Mouse (Mus musculus) testis, adult 2 months (tissue): Measurements from ENCODE around the gene H2-Q7.
"Not testable (repeated sequence)": the region's sequence is repeated elsewhere in the genome, so short reads cannot be mapped to it uniquely, and the experiment has no call there.

ENCODE experiments used
- CTCF ChIP-seq: fragments of 200-500 bp; IDR thresholded peaks from 2 replicates; pipeline ENCODE4 v1.5.1; 2012; ENCODE audit warnings: low read depth, mild to moderate bottlenecking, inconsistent platforms, low read length, moderate library complexity; ENCODE audit not compliant: control insufficient read depth, insufficient read depth, insufficient replicate concordance
- POLR2A ChIP-seq: fragments of 200-500 bp; IDR thresholded peaks from 2 replicates; pipeline ENCODE4 v1.6.1; 2012; ENCODE audit warnings: low read depth, mild to moderate bottlenecking, inconsistent platforms, low read length, moderate library complexity; ENCODE audit not compliant: control insufficient read depth

DNA sequence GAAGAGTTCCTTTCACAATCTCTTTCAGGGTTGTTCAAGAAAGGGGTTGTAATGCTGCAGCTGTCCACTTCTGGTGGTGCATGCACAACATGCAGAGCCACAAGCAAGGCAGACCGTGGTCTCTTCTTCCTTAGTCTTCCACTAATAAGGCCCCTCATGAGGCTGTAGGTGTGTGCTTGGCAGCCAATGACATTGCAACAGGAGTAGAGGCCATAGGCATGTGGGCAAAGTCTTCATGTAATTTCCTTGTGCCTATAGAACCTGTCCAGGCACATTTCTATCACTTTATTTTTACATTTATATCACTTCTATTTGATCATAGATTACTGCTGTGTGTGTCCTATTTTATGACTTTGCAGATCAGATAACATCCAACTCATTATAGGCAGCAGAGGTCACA, 19.3 kb downstream of the H2-Q7 start:
- not testable (repeated sequence) for TF ChIP-seq CTCF, POLR2A
